Mouse (Mus musculus): Measurements from ENCODE around the gene Cdkn2c. TPM values are rescaled to one million over a fixed set of nuclear protein-coding genes. Genes with fewer than 3 reads are reported as not detected.
"Not testable (repeated sequence)": the region's sequence is repeated elsewhere in the genome, so short reads cannot be mapped to it uniquely, and the experiment has no call there.

Cdkn2c gene
- polyA plus RNA-seq (2015; fragmentation: Nextera tagmentation; extraction: Ambion mirVana): 5.7 and 7.5 TPM in 2 replicates

DNA sequence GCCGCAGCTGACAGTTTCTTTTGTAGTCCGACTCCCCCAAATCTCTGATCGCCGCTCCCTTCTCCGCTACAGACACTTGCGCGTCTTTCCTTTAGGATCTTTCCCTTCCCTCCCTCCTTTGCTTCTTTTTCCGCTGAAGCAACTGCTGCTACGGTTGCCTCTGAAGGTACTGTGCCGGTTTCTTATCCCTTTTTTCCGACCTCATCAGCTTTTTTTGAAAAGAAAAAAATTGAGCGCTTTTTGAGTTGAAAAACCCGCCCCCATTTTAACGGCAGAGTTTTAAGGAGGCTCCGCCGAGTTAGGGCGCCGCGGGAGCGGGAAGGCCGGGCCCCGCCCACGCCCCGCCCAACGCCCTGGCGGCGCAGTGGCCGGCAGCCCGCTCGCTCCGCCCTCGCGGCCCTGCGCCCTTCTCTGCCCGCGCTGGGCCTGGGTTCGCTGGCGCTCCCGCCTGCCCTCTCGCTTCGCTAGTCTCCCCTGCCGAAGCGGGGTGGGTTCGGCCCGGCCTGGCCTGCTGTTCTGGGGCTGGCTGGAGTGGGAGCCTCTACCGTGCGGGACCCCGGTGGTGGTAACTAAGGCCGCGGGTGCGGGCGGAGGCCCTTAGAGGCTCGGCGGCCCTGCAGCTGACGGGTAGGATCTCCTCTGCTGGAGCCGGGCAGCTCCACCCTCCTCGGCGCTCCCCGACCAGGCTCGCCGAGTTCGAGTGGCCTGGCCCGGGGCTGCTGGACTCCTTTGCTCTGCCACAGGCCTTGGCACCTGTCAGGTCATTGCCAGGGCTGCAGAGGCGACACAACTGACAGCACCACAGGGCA, at the start of gene Cdkn2c:
Gene Cdkn2c (minus strand): TSS at position 729 of the 809 bp plus-strand sequence.
- no peaks in the 10 kb centered on the region for H3K4me1 ChIP-seq (replicated peaks; ENCODE audit: control insufficient read depth, insufficient read depth, low read length)
- peak within 1 kb of the TSS; percentile 92 for H3K9ac ChIP-seq (ENCODE audit: low read depth, low read length)
- ATAC-seq: peak; percentile 97
- H3K27ac ChIP-seq (ENCODE audit: low read depth, low read length): peak within 1 kb of the TSS; percentile 97
- H3K4me3 ChIP-seq (ENCODE audit: low read depth, low read length): peak within 1 kb of the TSS; percentile 85
- no peaks in the 10 kb centered on the region for H3K9me3 ChIP-seq (ENCODE audit: control insufficient read depth)
- peak; percentile 37 for TF ChIP-seq CTCF (IDR thresholded peaks at IDR 0.05; ENCODE audit: low read depth)
- under 1% methylated on average over 62 of the region's 64 CpGs for WGBS
- peaks cover 21% of the 10 kb centered on the region for H3K27me3 ChIP-seq (replicated peaks; ENCODE audit: control insufficient read depth, insufficient read depth, low read length)
- H3K36me3 ChIP-seq (ENCODE audit: control insufficient read depth, insufficient read depth): no peaks in the 10 kb centered on the region
- peak within 1 kb of the TSS; percentile 99 for H3K4me2 ChIP-seq (replicated peaks; ENCODE audit: low read depth)

DNA sequence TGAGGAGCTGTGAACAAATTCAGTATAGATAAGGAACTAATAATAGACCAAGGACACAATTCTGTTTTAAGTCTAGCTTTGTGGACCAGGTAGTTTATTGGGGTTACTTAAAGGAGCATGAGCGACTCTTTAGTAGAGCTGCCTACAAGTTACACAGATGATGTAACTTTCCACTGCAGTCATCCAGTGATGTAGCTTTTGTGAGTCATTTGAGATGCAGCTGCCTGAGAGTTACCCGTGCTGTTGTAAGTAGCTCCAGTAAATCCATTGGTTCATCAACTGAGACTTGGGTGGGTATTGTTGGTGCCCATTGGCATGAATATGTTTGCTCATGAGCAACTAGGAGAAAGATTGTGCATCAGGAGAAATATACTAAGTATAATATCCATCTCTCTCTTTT, 38.4 kb upstream of the Cdkn2c start:
- TF ChIP-seq CTCF (IDR thresholded peaks at IDR 0.05; ENCODE audit: low read depth): no peak
- Histone ChIP-seq H3K27ac (ENCODE audit: low read depth, low read length) (no peak overlapping the region), H3K4me2 (replicated peaks; ENCODE audit: low read depth) (no peak overlapping the region), H3K4me3 (ENCODE audit: low read depth, low read length) (no peak overlapping the region), H3K4me1 (replicated peaks; ENCODE audit: control insufficient read depth, insufficient read depth, low read length) (0 out of 2 replicates have a peak, but pooled peaks cover 3% of the 10 kb centered on the region), H3K9me3 (ENCODE audit: control insufficient read depth) (no peaks in the 10 kb centered on the region), H3K36me3 (ENCODE audit: control insufficient read depth, insufficient read depth) (no peaks in the 10 kb centered on the region), H3K27me3 (replicated peaks; ENCODE audit: control insufficient read depth, insufficient read depth, low read length) (no peaks in the 10 kb centered on the region), H3K9ac (ENCODE audit: low read depth, low read length) (no peak overlapping the region)
- ATAC-seq: no peak
- 78% methylated on average over 2 of the region's 2 CpGs for WGBS

DNA sequence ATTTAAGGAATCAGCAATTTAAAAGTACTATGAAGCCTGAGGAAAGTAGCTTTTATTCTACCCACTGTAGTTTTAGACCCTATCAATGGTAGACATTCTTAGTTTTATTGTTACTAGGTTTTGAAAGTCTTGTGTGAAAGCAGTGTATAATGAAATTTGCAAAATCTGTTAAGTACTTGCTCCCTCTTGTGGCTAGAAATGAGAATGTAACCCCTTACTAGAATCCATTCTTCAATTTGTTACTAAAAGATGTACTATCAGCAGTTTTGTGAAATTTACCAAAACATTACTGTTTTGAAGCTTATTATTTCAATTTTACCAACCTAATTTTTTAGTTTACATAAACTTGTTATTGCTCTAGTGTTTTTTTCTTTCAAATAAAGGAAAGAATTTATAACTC, 36.6 kb upstream of the Cdkn2c start:
- 0 out of 2 replicates have a peak, but pooled peaks cover 3% of the 10 kb centered on the region for H3K4me1 ChIP-seq (replicated peaks; ENCODE audit: control insufficient read depth, insufficient read depth, low read length)
- no peak overlapping the region for H3K9ac ChIP-seq (ENCODE audit: low read depth, low read length)

DNA sequence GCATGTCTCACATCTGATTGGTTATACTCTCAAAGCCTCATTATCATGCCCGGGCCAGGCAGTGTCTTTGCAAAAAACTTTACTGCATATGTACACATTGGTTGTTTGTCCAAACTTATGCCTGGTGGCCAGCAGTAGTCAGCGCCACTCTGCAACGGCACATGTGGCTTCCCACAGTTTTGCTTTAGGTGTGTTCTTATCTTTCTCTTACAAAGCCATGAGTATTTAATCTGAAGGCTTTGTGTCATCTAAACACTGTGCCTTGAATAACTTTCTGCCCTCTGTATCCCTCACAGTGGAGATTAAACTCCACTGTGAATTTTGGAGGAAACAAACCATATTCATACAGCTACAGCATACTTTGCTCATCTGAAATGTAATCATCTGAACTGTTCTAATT, 33.7 kb upstream of the Cdkn2c start:
- not testable (repeated sequence) for H3K4me2 ChIP-seq (replicated peaks; ENCODE audit: low read depth); H3K27ac ChIP-seq (ENCODE audit: low read depth, low read length); H3K4me1 ChIP-seq (replicated peaks; ENCODE audit: control insufficient read depth, insufficient read depth, low read length); H3K9ac ChIP-seq (ENCODE audit: low read depth, low read length); H3K36me3 ChIP-seq (ENCODE audit: control insufficient read depth, insufficient read depth); H3K4me3 ChIP-seq (ENCODE audit: low read depth, low read length); H3K9me3 ChIP-seq (ENCODE audit: control insufficient read depth); ATAC-seq; H3K27me3 ChIP-seq (replicated peaks; ENCODE audit: control insufficient read depth, insufficient read depth, low read length)
- WGBS: 85% methylated on average over 3 of the region's 3 CpGs

More for the DNA sequence above, 36.6 kb upstream of the Cdkn2c start:
- H3K9me3 ChIP-seq (ENCODE audit: control insufficient read depth): no peaks in the 10 kb centered on the region
- no peak for ATAC-seq
- H3K27ac ChIP-seq (ENCODE audit: low read depth, low read length): no peak overlapping the region
- TF ChIP-seq CTCF (IDR thresholded peaks at IDR 0.05; ENCODE audit: low read depth): peak; percentile 74
- H3K36me3 ChIP-seq (ENCODE audit: control insufficient read depth, insufficient read depth): no peaks in the 10 kb centered on the region
- no peaks in the 10 kb centered on the region for H3K27me3 ChIP-seq (replicated peaks; ENCODE audit: control insufficient read depth, insufficient read depth, low read length)
- no peak overlapping the region for H3K4me3 ChIP-seq (ENCODE audit: low read depth, low read length)
- H3K4me2 ChIP-seq (replicated peaks; ENCODE audit: low read depth): no peak overlapping the region

DNA sequence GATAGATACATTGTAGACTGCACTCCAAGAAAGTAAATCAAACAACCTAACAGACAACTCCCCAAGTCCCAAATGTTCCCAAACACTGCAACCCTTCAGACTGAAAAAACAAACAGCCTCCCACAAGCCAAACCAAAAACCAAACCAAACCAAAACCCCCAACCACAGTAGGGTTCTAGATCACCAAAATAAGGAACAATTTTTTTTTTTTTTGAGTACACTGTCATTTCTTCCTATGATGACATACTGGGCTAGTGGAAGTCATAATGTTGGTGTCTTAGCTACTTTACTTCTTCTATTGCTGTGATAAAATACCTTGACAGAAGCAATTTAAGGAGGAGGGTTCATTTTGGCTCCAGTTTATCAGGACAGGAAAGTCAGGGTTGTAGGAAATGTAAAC, 25.7 kb upstream of the Cdkn2c start:
- ATAC-seq: no peak
- H3K4me1 ChIP-seq (replicated peaks; ENCODE audit: control insufficient read depth, insufficient read depth, low read length): no peaks in the 10 kb centered on the region
- no peak for TF ChIP-seq CTCF (IDR thresholded peaks at IDR 0.05; ENCODE audit: low read depth)
- H3K36me3 ChIP-seq (ENCODE audit: control insufficient read depth, insufficient read depth): no peaks in the 10 kb centered on the region
- no peaks in the 10 kb centered on the region for H3K27me3 ChIP-seq (replicated peaks; ENCODE audit: control insufficient read depth, insufficient read depth, low read length)
- H3K9ac ChIP-seq (ENCODE audit: low read depth, low read length): no peak overlapping the region
- no peak overlapping the region for H3K4me2 ChIP-seq (replicated peaks; ENCODE audit: low read depth)
- H3K27ac ChIP-seq (ENCODE audit: low read depth, low read length): no peak overlapping the region
- no peak overlapping the region for H3K4me3 ChIP-seq (ENCODE audit: low read depth, low read length)
- no peaks in the 10 kb centered on the region for H3K9me3 ChIP-seq (ENCODE audit: control insufficient read depth)

DNA sequence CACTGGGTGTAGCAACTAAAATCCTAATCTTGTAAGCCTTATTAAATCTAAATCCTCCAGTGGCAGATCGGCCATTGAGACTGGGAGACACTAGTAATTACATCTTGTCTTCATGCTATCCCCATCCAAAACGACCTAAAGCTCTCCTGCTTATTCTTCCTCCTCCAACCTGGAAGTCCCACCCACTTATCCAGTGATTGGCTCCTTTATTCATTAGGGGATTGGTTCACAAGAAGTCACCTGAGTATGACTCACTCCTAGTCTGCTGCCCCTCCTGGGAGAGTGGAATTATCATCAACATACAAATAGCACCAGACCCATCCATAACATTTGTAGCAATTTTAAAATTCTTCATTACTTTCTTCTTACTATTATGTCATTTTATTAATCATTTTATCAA, 16.6 kb upstream of the Cdkn2c start:
- TF ChIP-seq CTCF (IDR thresholded peaks at IDR 0.05; ENCODE audit: low read depth): no peak
- H3K4me2 ChIP-seq (replicated peaks; ENCODE audit: low read depth): no peak overlapping the region
- H3K36me3 ChIP-seq (ENCODE audit: control insufficient read depth, insufficient read depth): no peaks in the 10 kb centered on the region
- no peak for ATAC-seq
- no peak overlapping the region for H3K4me3 ChIP-seq (ENCODE audit: low read depth, low read length)
- WGBS: 72% methylated on average over 2 of the region's 2 CpGs
- H3K9me3 ChIP-seq (ENCODE audit: control insufficient read depth): no peaks in the 10 kb centered on the region
- H3K27me3 ChIP-seq (replicated peaks; ENCODE audit: control insufficient read depth, insufficient read depth, low read length): no peaks in the 10 kb centered on the region
- no peak overlapping the region for H3K9ac ChIP-seq (ENCODE audit: low read depth, low read length)
- H3K27ac ChIP-seq (ENCODE audit: low read depth, low read length): no peak overlapping the region
- H3K4me1 ChIP-seq (replicated peaks; ENCODE audit: control insufficient read depth, insufficient read depth, low read length): no peaks in the 10 kb centered on the region

Data from intestine, postnatal 0 days (tissue).